Mouse (Mus musculus) limb, embryonic 14.5 days (tissue): ENCODE results near the gene Crip2. TPM values are rescaled to one million over a fixed set of nuclear protein-coding genes. Genes with fewer than 3 reads are reported as not detected.

Source experiments
- ATAC-seq: fragments of 200-750 bp; cut with Nextera tagmentation; 2 replicates; pipeline ENCODE4 v1.8.0; 2017; ENCODE audit warnings: low read depth, moderate number of reproducible peaks, moderate TSS enrichment; ENCODE audit not compliant: low FRiP score
- DNase-seq: peaks from one replicate; pipeline ENCODE4 v3.0.0-alpha.2; 2015; ENCODE audit warnings: low spot score
- H3K27ac ChIP-seq: fragments of 300-500 bp; sonication (generic); replicated peaks from 2 replicates; pipeline ENCODE4 v1.5.1; 2014; ENCODE audit warnings: low read depth, mild to moderate bottlenecking, low read length, moderate library complexity, mixed read lengths
- H3K27me3 ChIP-seq: fragments of 300-500 bp; sonication (generic); 2 replicates; pipeline ENCODE4 v1.6.1; 2014; ENCODE audit warnings: low read length, mixed read lengths; ENCODE audit not compliant: control insufficient read depth, insufficient read depth
- H3K36me3 ChIP-seq: fragments of 300-500 bp; sonication (generic); 2 replicates; pipeline ENCODE4 v1.6.1; 2014; ENCODE audit warnings: mild to moderate bottlenecking, low read length, moderate library complexity, mixed read lengths; ENCODE audit not compliant: control insufficient read depth, insufficient read depth
- H3K4me1 ChIP-seq: fragments of 300-500 bp; sonication (generic); 2 replicates; pipeline ENCODE4 v1.6.1; 2014; ENCODE audit warnings: antibody characterized with exemption, low read length, mixed read lengths; ENCODE audit not compliant: control insufficient read depth, insufficient read depth
- H3K4me2 ChIP-seq: fragments of 300-500 bp; sonication (generic); replicated peaks from 2 replicates; pipeline ENCODE4 v1.6.1; 2014; ENCODE audit warnings: low read depth, mild to moderate bottlenecking, low read length, moderate library complexity; ENCODE audit not compliant: severe bottlenecking
- H3K4me3 ChIP-seq: fragments of 300-500 bp; sonication (generic); replicated peaks from 2 replicates; pipeline ENCODE4 v1.5.1; 2014; ENCODE audit warnings: low read length
- H3K9ac ChIP-seq: fragments of 300-500 bp; sonication (generic); 2 replicates; pipeline ENCODE4 v1.6.1; 2014; ENCODE audit warnings: mild to moderate bottlenecking, low read depth, low read length, moderate library complexity; ENCODE audit not compliant: severe bottlenecking
- H3K9me3 ChIP-seq: fragments of 300-500 bp; sonication (generic); 2 replicates; pipeline ENCODE4 v1.6.1; 2016; ENCODE audit warnings: low read length; ENCODE audit not compliant: control insufficient read depth
- POLR2A ChIP-seq: fragments of 200-500 bp; IDR thresholded peaks from 2 replicates; pipeline ENCODE4 v1.8.0; 2012; ENCODE audit warnings: inconsistent platforms, mild to moderate bottlenecking, moderate library complexity, borderline replicate concordance; ENCODE audit not compliant: insufficient read depth, insufficient read length; ENCODE audit errors: extremely low read depth
- WGBS: fragments of 180-500 bp; shearing (Covaris S2); extraction: QIAGEN DNeasy Blood & Tissue Kit; methylation state at CpG from one replicate; pipeline ENCODE4 v1.1.7; 2014; 5-methylcytosine and 5-hydroxymethylcytosine counted together
- polyA plus RNA-seq, 2 experiments: library from polyadenylated mRNA; depleted of rRNA in 1 of 2; stranded (reverse) in 1 of 2; unstranded in 1 of 2; fragments of >200 nt; fragmentation: Nextera tagmentation in 1 of 2; extraction: Ambion mirVana in 1 of 2; gene quantifications; 2 replicates each; pipeline versions ENCODE4 v1.2.1 to v1.2.3; 2012 to 2014

Crip2 gene
- polyA plus RNA-seq, 2 experiments = 91.4 to 99.1 TPM

DNA sequence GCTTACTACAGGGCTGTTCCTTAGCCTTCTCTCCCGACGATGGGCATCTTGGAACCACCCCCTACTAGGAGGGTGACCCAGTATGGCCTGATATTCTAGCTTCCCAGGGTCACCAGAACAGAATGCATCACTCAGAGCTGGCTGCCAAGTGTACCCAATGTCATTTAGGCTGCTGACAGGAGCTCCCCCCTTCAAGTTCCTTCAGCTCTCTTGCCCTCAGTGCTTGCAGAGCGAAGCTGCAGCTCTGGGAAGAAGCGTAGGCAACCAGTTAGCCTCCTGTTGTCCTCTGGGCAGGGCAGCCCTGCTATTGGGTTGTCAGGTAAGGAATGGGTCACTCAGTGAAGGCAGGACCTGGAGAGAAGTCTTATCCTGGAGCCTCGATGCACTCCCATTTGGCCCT, 44.9 kb downstream of the Crip2 start:
- peaks cover 19% of the 10 kb centered on the region for H3K4me1 ChIP-seq
- no peak for TF ChIP-seq POLR2A
- ATAC-seq = no peak
- peaks cover 18% of the 10 kb centered on the region for H3K36me3 ChIP-seq
- no peak overlapping the region for H3K9ac ChIP-seq
- H3K4me2 ChIP-seq = no peak overlapping the region
- WGBS = 60% methylated on average over 5 of the region's 5 CpGs
- H3K4me3 ChIP-seq = no peak overlapping the region
- 0 out of 2 replicates have a peak, but pooled peaks cover 5% of the 10 kb centered on the region for H3K27me3 ChIP-seq
- H3K27ac ChIP-seq = no peak overlapping the region
- H3K9me3 ChIP-seq = no peaks in the 10 kb centered on the region
- no peak for DNase-seq

DNA sequence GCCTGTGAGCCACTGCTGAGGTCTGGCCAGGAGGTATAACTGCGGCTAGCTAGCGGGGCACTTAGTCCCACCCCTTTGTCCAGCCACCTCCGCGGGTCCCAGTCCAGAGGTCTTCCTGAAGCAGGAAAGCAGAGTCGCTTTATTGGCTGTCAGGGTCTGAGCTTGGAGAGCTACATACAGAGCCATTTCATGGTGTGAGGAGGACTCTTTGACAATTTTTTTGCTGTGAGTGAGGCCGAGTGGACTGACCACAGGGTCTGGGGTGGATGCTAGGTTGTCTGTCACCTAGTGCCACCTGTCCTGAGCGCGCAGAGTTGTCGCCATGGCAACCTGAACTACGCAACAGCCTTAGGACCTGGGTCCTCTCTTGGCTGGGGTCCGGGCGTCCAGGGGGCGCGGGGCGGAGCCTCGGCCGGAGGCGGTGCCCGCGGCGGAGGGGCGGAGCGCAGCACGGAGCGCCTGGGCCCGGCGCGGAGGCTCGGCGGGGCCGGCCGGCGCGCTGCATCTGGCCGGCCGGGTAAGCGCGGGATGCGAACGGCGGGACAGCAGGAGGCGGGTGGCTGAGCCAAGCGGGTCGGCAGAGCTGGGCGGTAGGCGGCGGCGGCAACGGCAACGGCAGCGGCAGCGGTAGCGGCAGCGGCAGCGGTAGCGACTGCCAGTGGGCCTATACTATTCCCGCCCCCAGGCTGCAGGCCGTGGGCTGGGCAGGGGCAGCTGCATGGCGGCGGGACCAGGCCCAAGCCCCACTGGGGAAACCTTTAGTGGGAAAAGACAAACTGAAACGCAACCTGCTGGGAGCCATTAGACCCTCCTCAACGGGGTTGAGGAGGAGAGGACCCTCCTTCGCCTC, 45.6 kb downstream of the Crip2 start, which contains the start of gene Tmem121:
Tmem121 (plus strand) TSS at position 489 of the 850 bp plus-strand sequence.
- ATAC-seq (peak; percentile 74), DNase-seq (peak; percentile 22)
- TF ChIP-seq POLR2A = no peak
- no peak within 1 kb of the TSS for H3K27ac ChIP-seq
- no peaks in the 10 kb centered on the region for H3K9me3 ChIP-seq
- peak within 1 kb of the TSS; percentile 84 for H3K4me2 ChIP-seq
- H3K4me1 ChIP-seq = peaks cover 19% of the 10 kb centered on the region
- H3K36me3 ChIP-seq = peaks cover 24% of the 10 kb centered on the region
- peak within 1 kb of the TSS; percentile 77 for H3K9ac ChIP-seq
- H3K4me3 ChIP-seq = peak within 1 kb of the TSS; percentile 65
- 3% methylated on average over 38 of the region's 63 CpGs for WGBS
- 0 out of 2 replicates have a peak, but pooled peaks cover 5% of the 10 kb centered on the region for H3K27me3 ChIP-seq

DNA sequence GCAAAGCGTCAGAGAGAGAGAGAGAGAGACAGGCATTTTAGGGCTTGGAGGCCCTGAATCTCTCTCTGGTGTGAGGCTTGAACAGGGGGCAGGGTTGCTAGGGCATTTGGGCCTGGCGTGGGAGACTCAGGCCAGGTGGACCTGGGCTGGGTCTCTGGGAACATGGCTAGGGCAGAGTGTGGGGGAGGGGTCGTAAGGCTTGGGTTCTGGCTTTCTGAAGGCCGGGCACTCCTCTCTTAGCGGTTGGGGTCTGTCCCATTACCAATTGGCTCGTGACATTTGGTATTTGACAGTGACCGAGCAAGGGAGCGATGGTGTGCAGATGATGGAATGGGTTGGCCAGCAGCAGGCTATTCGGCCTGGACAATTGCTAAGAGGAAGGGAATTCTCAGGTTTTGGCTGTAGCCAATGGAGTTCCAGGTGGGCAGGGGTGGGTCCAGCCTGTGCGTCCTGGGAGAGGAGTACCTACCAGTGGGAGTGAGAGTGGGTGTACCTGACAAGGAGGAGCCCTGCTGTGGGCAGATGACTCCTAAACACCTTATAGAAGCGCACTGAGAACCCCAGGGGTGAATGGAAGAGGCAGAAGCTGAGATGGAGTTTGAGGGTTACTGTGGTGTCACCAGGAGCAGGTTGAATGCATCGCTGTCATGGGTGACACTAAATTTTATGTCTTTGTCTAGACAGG, 46.4 kb downstream of the Crip2 start:
- Histone ChIP-seq H3K27me3 (0 out of 2 replicates have a peak, but pooled peaks cover 5% of the 10 kb centered on the region), H3K4me3 (peak overlapping the region; percentile 65), H3K27ac (no peak overlapping the region), H3K4me1 (peaks cover 19% of the 10 kb centered on the region), H3K9me3 (no peaks in the 10 kb centered on the region), H3K9ac (peak overlapping the region; percentile 77), H3K4me2 (peak overlapping the region; percentile 84), H3K36me3 (peaks cover 27% of the 10 kb centered on the region)
- no peak for TF ChIP-seq POLR2A
- ATAC-seq = no peak
- no peak for DNase-seq
- WGBS = 40% methylated on average over 11 of the region's 12 CpGs

DNA sequence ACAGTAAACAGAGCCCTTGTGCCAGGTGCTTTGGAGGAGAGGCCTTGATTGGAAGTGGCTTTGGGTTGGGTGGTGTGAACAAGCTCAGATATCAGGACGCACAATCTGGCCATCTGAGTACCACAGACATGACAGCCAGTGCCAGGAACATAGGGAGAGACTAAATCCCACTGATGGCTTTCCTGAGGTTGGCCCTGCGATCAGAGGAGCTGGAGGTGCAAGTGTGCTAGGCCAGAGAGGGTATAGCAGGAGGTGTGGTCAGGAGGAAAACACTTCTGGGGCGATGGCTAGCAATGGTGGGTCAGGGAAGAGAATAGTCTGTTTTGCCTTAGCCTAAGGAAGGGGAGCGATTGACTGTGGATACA, 47.0 kb downstream of the Crip2 start:
- ATAC-seq (no peak), DNase-seq (no peak)
- 52% methylated on average over 4 of the region's 4 CpGs for WGBS
- H3K9me3 ChIP-seq = no peaks in the 10 kb centered on the region
- H3K9ac ChIP-seq = 0 out of 2 replicates have a peak overlapping the region, but pooled peaks have one; percentile 18
- peak overlapping the region; percentile 37 for H3K4me3 ChIP-seq
- 0 out of 2 replicates have a peak, but pooled peaks cover 5% of the 10 kb centered on the region for H3K27me3 ChIP-seq
- no peak for TF ChIP-seq POLR2A
- H3K27ac ChIP-seq = no peak overlapping the region
- H3K36me3 ChIP-seq = peaks cover 27% of the 10 kb centered on the region
- peak overlapping the region; percentile 84 for H3K4me2 ChIP-seq
- peaks cover 19% of the 10 kb centered on the region for H3K4me1 ChIP-seq

DNA sequence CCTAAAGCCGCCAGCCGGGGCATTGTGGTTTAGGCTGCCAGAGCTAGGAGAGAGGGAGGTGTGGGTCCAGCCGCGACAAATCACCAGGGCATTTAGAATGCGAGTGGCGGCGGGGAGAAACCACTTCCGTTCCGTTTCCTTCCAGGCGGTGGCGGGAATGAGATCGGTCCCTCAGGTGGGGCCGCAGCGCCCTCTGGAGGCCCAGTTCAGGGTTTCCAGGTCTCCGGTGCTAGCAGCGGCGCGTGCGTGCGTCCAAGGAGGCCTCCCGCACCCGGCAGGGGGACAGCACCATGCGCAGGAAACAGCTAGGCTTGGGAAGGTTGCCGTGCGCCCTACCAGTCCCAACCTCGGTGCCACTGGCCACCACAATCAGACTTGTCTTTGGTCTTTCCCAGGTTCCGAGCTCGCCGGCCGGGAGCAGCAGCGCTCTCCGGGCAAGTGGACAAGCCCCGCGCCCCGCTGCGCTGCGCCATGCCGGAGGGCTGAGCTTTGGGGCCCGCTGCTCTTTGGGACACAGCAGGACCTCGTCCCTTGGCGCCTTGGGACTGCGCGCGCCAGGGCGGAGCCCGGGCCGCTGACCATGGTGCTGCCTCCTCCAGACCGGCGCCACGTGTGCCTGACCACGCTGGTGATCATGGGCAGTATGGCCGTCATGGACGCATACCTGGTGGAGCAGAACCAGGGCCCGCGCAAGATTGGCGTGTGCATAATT, 47.7 kb downstream of the Crip2 start:
- ATAC-seq = peak; percentile 29
- H3K27me3 ChIP-seq = 0 out of 2 replicates have a peak, but pooled peaks cover 5% of the 10 kb centered on the region
- H3K4me2 ChIP-seq = peak overlapping the region; percentile 84
- H3K27ac ChIP-seq = no peak overlapping the region
- peak; percentile 85 for DNase-seq
- H3K4me1 ChIP-seq = peaks cover 19% of the 10 kb centered on the region
- peak overlapping the region; percentile 37 for H3K4me3 ChIP-seq
- 5% methylated on average over 50 of the region's 56 CpGs for WGBS
- H3K36me3 ChIP-seq = peaks cover 27% of the 10 kb centered on the region
- H3K9me3 ChIP-seq = no peaks in the 10 kb centered on the region
- peak overlapping the region; percentile 18 for H3K9ac ChIP-seq
- no peak for TF ChIP-seq POLR2A
